Mouse (Mus musculus): ENCODE measurements around the gene Rab13. TPM values are rescaled to one million over a fixed set of nuclear protein-coding genes. Genes with fewer than 3 reads are reported as not detected.

Gene Rab13
- total RNA-seq, 2 experiments from 2014 or later = 6.0 to 8.0 TPM

Small RNA genes lying within 50 kb of the gene (microRNA-seq; reads per million reads assigned to microRNA genes)
- gene Mir7012 = 0 to 0.99 reads per million in 2 experiments

Other genes with a start within 250 kb of the Rab13 start
- gene Hax1, start 214.9 kb upstream of the Rab13 start, total RNA-seq (2021) = 100 to 1,000 TPM in 1 of 2 experiments, 10 to 100 TPM in 1; 99.7 to 104 TPM
- gene 4933434E20Rik, start 162.1 kb upstream of the Rab13 start, total RNA-seq (2021) = 10 to 100 TPM; 84.3 to 87.2 TPM
- 100 to 1,000 TPM; 182 to 205 TPM for gene Ubap2l, start 161.1 kb upstream of the Rab13 start, total RNA-seq (2021)
- gene Tpm3, start 141.0 kb upstream of the Rab13 start, total RNA-seq (2021) = 100 to 1,000 TPM; 190 to 191 TPM
- gene Nup210l, start 109.6 kb upstream of the Rab13 start, total RNA-seq (2021) = under 1 TPM; 0.27 to 0.46 TPM
- gene Rps27, start within 50 bp of the Rab13 start, total RNA-seq (2021) = 100 to 1,000 TPM; 768 to 783 TPM
- 10 to 100 TPM; 43.2 to 44.7 TPM for gene Jtb, start 17.9 kb downstream of the Rab13 start, total RNA-seq (2021)
- gene Creb3l4, start 29.8 kb downstream of the Rab13 start, total RNA-seq (2021) = not detected
- gene Slc39a1, start 34.5 kb downstream of the Rab13 start, total RNA-seq (2021) = 10 to 100 TPM; 47.7 to 48.8 TPM
- gene Crtc2, start 40.5 kb downstream of the Rab13 start, total RNA-seq (2021) = 10 to 100 TPM; 25.8 to 30.7 TPM
- 10 to 100 TPM; 30.5 to 33.4 TPM for gene Dennd4b, start 51.5 kb downstream of the Rab13 start, total RNA-seq (2021)
- gene Gatad2b, start 79.5 kb downstream of the Rab13 start, total RNA-seq (2021) = 10 to 100 TPM; 88.3 to 97.4 TPM
- 1 to 10 TPM; 7.2 to 8.1 TPM for gene Slc27a3, start 176.2 kb downstream of the Rab13 start, total RNA-seq (2021)
- 10 to 100 TPM; 64.3 to 70.2 TPM for gene Ints3, start 219.9 kb downstream of the Rab13 start, total RNA-seq (2021)